Mouse (Mus musculus) neutrophil, adult 59 days (primary cell): ENCODE data around the gene Sbk1. TPM values are rescaled to one million over a fixed set of nuclear protein-coding genes. Genes with fewer than 3 reads are reported as not detected.

ENCODE experiments used
- total RNA-seq, 2 experiments: library from RNA; stranded (reverse); gene quantifications; 1 replicate in 1 of 2; 2 replicates in 1 of 2; pipeline ENCODE4 v1.2.4; 2023

The Sbk1 gene
- total RNA-seq: 1 to 10 TPM; 6.0 to 9.2 TPM

DNA sequence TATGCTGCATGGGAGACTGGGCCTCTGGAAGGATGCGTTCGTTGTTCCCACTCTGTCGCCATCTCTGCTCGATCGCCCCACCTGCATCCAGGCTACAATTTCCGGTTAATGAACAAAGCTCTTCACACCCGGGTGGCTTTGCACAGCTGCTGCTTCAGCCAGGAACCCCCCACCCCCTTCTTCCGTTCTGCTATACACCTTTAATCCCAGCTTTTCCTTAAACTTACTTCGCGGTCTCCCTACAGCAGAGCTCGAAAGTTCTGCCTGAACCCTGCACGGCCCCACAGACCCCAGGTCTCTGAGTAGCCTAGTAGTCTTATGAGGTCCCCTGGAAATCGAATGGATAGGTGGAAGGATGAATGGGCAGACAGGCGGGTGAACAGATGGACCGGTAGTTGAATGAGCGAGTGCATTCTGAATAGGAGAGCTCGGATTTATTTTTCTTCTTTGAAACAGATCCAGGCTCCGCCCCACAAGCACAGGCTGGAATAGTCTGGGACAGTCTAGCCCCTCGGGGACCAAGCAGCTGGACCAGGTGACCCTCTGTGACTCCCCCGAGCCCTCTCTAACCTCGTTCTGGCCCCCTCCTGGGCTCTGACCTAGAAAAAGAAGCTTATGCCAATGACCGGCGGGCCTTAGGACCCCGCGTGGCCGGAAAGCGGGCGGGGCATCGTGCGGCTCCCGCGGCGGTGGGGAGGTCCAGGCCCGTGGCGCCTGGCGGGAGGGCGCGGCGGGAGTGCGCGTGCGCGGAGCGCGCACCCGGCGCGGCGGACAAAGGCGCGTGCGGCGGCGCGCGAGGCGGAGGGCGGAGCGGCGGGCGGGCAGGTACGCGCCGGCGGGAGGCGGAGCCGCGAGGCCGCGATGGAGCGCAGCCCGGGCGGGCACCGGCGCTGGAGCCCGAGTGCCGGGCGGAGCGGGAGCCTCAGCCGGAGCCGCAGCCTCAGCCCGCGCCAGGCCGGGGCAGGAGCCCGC, at the start of gene Sbk1:
Gene Sbk1, plus strand, starts transcription at position 908 of the 972 bp plus-strand sequence.

Other genes with a start within 250 kb of the Sbk1 start
- under 1 TPM in 1 of 2 experiments, not detected in 1; 0.24 TPM for gene Gsg1l, start 190.2 kb upstream of the Sbk1 start, total RNA-seq
- 100 to 1,000 TPM; 163 to 166 TPM for gene Xpo6, start 72.1 kb upstream of the Sbk1 start, total RNA-seq
- 1 to 10 TPM; 1.8 to 2.4 TPM for gene Lat, start 97.0 kb downstream of the Sbk1 start, total RNA-seq
- gene Spns1, start 104.8 kb downstream of the Sbk1 start, total RNA-seq: 10 to 100 TPM; 26.2 to 38.0 TPM
- gene Nfatc2ip, start 124.1 kb downstream of the Sbk1 start, total RNA-seq: 10 to 100 TPM; 11.5 to 12.0 TPM
- 10 to 100 TPM in 1 of 2 experiments, 1 to 10 TPM in 1; 3.9 to 11.7 TPM for gene Cd19, start 142.3 kb downstream of the Sbk1 start, total RNA-seq
- gene Rabep2, start 156.1 kb downstream of the Sbk1 start, total RNA-seq: 10 to 100 TPM; 14.8 to 15.6 TPM
- 1 to 10 TPM in 1 of 2 experiments, under 1 TPM in 1; 0.87 to 1.1 TPM for gene Atp2a1, start 190.5 kb downstream of the Sbk1 start, total RNA-seq
- gene Sh2b1, start 202.8 kb downstream of the Sbk1 start, total RNA-seq: 10 to 100 TPM; 45.4 to 49.2 TPM
- gene Tufm, start 214.7 kb downstream of the Sbk1 start, total RNA-seq: 10 to 100 TPM; 25.0 to 34.9 TPM
- 100 to 1,000 TPM; 126 to 139 TPM for gene Atxn2l, start 230.8 kb downstream of the Sbk1 start, total RNA-seq